Mouse (Mus musculus) lung, postnatal 0 days (tissue): ENCODE data around the gene Pds5b.

Experiments used
- CTCF ChIP-seq: IDR thresholded peaks from 2 replicates; pipeline ENCODE4 v1.5.1; 2016; ENCODE audit warnings: antibody characterized with exemption, mild to moderate bottlenecking
- EP300 ChIP-seq: IDR thresholded peaks from 2 replicates; pipeline ENCODE4 v1.6.1; 2016; ENCODE audit warnings: antibody characterized with exemption, mild to moderate bottlenecking, control low read depth

DNA sequence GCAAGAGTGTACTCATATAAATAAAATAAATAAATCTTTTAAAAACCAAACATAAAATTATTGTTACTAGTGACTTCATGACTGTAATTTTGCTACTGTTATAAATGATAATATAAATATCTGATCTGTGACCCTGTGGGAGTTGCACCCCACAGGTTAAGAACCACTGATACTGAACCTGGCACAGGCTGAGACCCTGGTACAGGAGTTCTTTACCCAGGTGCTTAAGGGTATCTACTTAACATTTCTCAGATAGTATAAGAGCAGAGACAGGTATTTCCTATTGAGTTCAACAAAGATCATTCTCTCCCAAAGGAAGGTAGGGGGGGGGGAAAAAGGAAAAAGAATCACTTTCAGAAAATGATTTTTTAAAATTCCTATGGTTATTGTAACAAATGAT is 19.0 kb upstream of the Pds5b start:
- TF ChIP-seq CTCF: no peak
- no peak for TF ChIP-seq EP300
